15 mouse cellular contexts compared by ENCODE assay signal in the genomic region with DNA sequence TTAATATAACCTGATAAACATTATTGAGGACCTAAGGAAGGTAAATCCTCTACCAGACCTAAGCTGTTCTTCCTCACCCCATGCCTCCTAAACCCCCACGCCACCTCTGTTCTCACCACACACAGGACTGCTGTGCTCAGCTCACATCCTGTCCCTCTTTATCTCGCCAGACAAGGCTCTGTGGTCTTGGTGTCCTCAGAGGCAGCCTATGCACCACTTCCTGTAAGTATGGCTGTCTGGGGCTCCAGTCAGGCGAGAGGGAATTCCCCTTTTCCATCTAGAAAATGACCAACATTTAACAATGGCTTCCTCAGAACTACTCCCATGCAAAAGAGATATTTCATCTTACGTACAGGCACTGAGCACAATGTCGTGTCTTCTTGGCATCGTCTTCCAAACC.
DNase-seq lines count a peak whose midpoint lies in the region; ATAC-seq and TF ChIP-seq lines count a peak whose summit lies in the region.
"Had no signal": no experiment of that assay in that cellular context is flagged by ENCODE, and none has a peak within 500 bp of the region (broad histone marks: within the 10 kb centered on the region; RNA-seq: fewer than 3 reads in every experiment).

No protein-coding gene starts in this region.

- H3K4me3 ChIP-seq in embryonic facial prominence, embryonic 14.5 days (ENCODE audit: low read depth, low read length) = no peak overlapping the region
- H3K4me3 ChIP-seq in embryonic facial prominence, embryonic 10.5 days = no peak overlapping the region
- no peak overlapping the region for H3K4me3 ChIP-seq in G1E (ENCODE audit: low read depth, low read length)
- H3K4me3 ChIP-seq in liver, embryonic 11.5 days (ENCODE audit: low read depth, low read length) = no peak overlapping the region
- H3K4me3 ChIP-seq: limb, embryonic 15.5 days; myocyte had no signal

- ATAC-seq in embryonic facial prominence, embryonic 14.5 days (ENCODE audit: low read depth) = no peak
- ATAC-seq in G1E (ENCODE audit: extremely low read depth, insufficient number of reproducible peaks, low FRiP score, poor library complexity, severe bottlenecking) = peak; percentile 99
- peak; percentile 86 for ATAC-seq in liver, embryonic 11.5 days (replicated peaks; ENCODE audit: low FRiP score)

- peak; percentile 3 for DNase-seq in embryonic facial prominence, embryonic 14.5 days (ENCODE audit: low spot score)
- DNase-seq in embryonic facial prominence, embryonic 10.5 days (ENCODE audit: low spot score) = no peak
- peak; percentile 60 for DNase-seq in G1E (ENCODE audit: low spot score)
- DNase-seq in liver, embryonic 11.5 days (ENCODE audit: low spot score) = peak; percentile 54
- peak; percentile 38 for DNase-seq in naive thymus-derived CD4-positive, alpha-beta T cell, adult 2 months (ENCODE audit: low read depth)
- DNase-seq in urinary bladder, adult 18-20 months (ENCODE audit: low spot score in 2 of 2) = no peak
- no peak for DNase-seq in urinary bladder, postnatal 14 days (ENCODE audit: low spot score)
- no peak for DNase-seq in heart, adult 18-20 months
- DNase-seq: gastrocnemius, postnatal 10 days; heart, postnatal 14 days; kidney, adult 9 months; layer of hippocampus, postnatal 36 days; right cerebral cortex, postnatal 14 days had no signal

- no peak overlapping the region for H3K27ac ChIP-seq in embryonic facial prominence, embryonic 14.5 days (replicated peaks; ENCODE audit: low read depth, low read length)
- no peak overlapping the region for H3K27ac ChIP-seq in embryonic facial prominence, embryonic 10.5 days (replicated peaks)
- H3K27ac ChIP-seq in liver, embryonic 11.5 days (ENCODE audit: low read depth, low read length) = no peak overlapping the region; the same call in 1 of the 2 replicates
- H3K27ac ChIP-seq: limb, embryonic 15.5 days had no signal

- WGBS in embryonic facial prominence, embryonic 14.5 days = 66% methylated on average over 6 of the region's 6 CpGs
- 79% methylated on average over 6 of the region's 6 CpGs for WGBS in embryonic facial prominence, embryonic 10.5 days
- 28% methylated on average over 6 of the region's 6 CpGs for WGBS in liver, embryonic 11.5 days

- no peak for TF ChIP-seq CTCF in G1E (IDR thresholded peaks at IDR 0.05; ENCODE audit: low read depth, low read length)

- H3K4me2 ChIP-seq in embryonic facial prominence, embryonic 14.5 days (ENCODE audit: low read depth, low read length) = no peak overlapping the region
- H3K4me2 ChIP-seq in liver, embryonic 11.5 days = 0 out of 2 replicates have a peak overlapping the region, but pooled peaks have one; percentile 36
- H3K4me2 ChIP-seq: limb, embryonic 15.5 days had no signal

- no peak overlapping the region for H3K9ac ChIP-seq in embryonic facial prominence, embryonic 14.5 days (ENCODE audit: low read depth, low read length)
- H3K9ac ChIP-seq in liver, embryonic 11.5 days (ENCODE audit: low read depth, low read length) = no peak overlapping the region
- H3K9ac ChIP-seq: limb, embryonic 15.5 days had no signal

- no peaks in the 10 kb centered on the region for H3K9me3 ChIP-seq in embryonic facial prominence, embryonic 14.5 days (ENCODE audit: control insufficient read depth, low read length)
- H3K9me3 ChIP-seq in embryonic facial prominence, embryonic 10.5 days = no peaks in the 10 kb centered on the region
- H3K9me3 ChIP-seq in G1E (replicated peaks) = no peaks in the 10 kb centered on the region
- H3K9me3 ChIP-seq in liver, embryonic 11.5 days (ENCODE audit: control insufficient read depth, low read length) = no peaks in the 10 kb centered on the region
- H3K9me3 ChIP-seq: limb, embryonic 15.5 days had no signal

- H3K27me3 ChIP-seq in embryonic facial prominence, embryonic 14.5 days (replicated peaks; ENCODE audit: control insufficient read depth, insufficient read depth, low read length) = no peaks in the 10 kb centered on the region
- no peaks in the 10 kb centered on the region for H3K27me3 ChIP-seq in embryonic facial prominence, embryonic 10.5 days (replicated peaks; ENCODE audit: low read depth, poor library complexity, severe bottlenecking)
- peaks cover 29% of the 10 kb centered on the region for H3K27me3 ChIP-seq in G1E (ENCODE audit: insufficient read depth, low read length)
- H3K27me3 ChIP-seq in liver, embryonic 11.5 days (replicated peaks; ENCODE audit: control insufficient read depth, insufficient read depth, low read length) = no peaks in the 10 kb centered on the region
- H3K27me3 ChIP-seq: limb, embryonic 15.5 days had no signal

- no peaks in the 10 kb centered on the region for H3K4me1 ChIP-seq in embryonic facial prominence, embryonic 14.5 days (ENCODE audit: control insufficient read depth, insufficient read depth, low read length)
- peaks cover 1% of the 10 kb centered on the region; the same call in 1 of the 2 replicates for H3K4me1 ChIP-seq in embryonic facial prominence, embryonic 10.5 days
- peaks cover 29% of the 10 kb centered on the region for H3K4me1 ChIP-seq in G1E (ENCODE audit: insufficient read depth, low read depth, low read length)
- peaks cover 7% of the 10 kb centered on the region for H3K4me1 ChIP-seq in liver, embryonic 11.5 days (replicated peaks; ENCODE audit: control insufficient read depth, insufficient read depth, low read length)
- H3K4me1 ChIP-seq: limb, embryonic 15.5 days had no signal

- H3K36me3 ChIP-seq in embryonic facial prominence, embryonic 14.5 days (ENCODE audit: control insufficient read depth, insufficient read depth, low read length) = no peaks in the 10 kb centered on the region
- H3K36me3 ChIP-seq in embryonic facial prominence, embryonic 10.5 days (replicated peaks) = no peaks in the 10 kb centered on the region
- no peaks in the 10 kb centered on the region for H3K36me3 ChIP-seq in G1E (replicated peaks)
- no peaks in the 10 kb centered on the region for H3K36me3 ChIP-seq in liver, embryonic 11.5 days (ENCODE audit: control insufficient read depth, insufficient read depth, low read length)
- H3K36me3 ChIP-seq: limb, embryonic 15.5 days had no signal

Comparison
In these comparisons a context has a peak if more than half of its experiments do, and no peak if none do; other contexts are left out.
1. DNase-seq: peak in embryonic facial prominence, embryonic 14.5 days (single experiment), G1E (single experiment), liver, embryonic 11.5 days (single experiment) and naive thymus-derived CD4-positive, alpha-beta T cell, adult 2 months (single experiment); none in embryonic facial prominence, embryonic 10.5 days (single experiment), urinary bladder, adult 18-20 months (0 of 2), urinary bladder, postnatal 14 days (single experiment) and heart, adult 18-20 months (0 of 2).